Mouse (Mus musculus) megakaryocyte, embryonic 14.5 days (primary cell): ENCODE measurements around the gene Rps27. TPM values are rescaled to one million over a fixed set of nuclear protein-coding genes. Genes with fewer than 3 reads are reported as not detected.
"Not testable (repeated sequence)": the region's sequence is repeated elsewhere in the genome, so short reads cannot be mapped to it uniquely, and the experiment has no call there.

ENCODE experiments used
- H3K27me3 ChIP-seq: replicated peaks from 2 replicates; pipeline ENCODE3; 2012; ENCODE audit warnings: inconsistent platforms
- H3K36me3 ChIP-seq: replicated peaks from 2 replicates; pipeline ENCODE3; 2012; ENCODE audit warnings: low read length, inconsistent platforms, mixed read lengths
- H3K4me1 ChIP-seq: 2 replicates; pipeline ENCODE4 v1.6.1; 2012; ENCODE audit warnings: inconsistent platforms
- H3K4me3 ChIP-seq: replicated peaks from 2 replicates; pipeline ENCODE3; 2012; ENCODE audit warnings: moderate library complexity, mild to moderate bottlenecking, inconsistent platforms
- H3K9me3 ChIP-seq: 2 replicates; pipeline ENCODE4 v1.6.1; 2012; ENCODE audit warnings: inconsistent platforms
- FLI1 ChIP-seq: IDR thresholded peaks from 2 replicates; pipeline ENCODE4 v1.6.1; 2012; ENCODE audit warnings: low read length, inconsistent platforms, mixed read lengths
- GATA1 ChIP-seq: IDR thresholded peaks from 3 replicates; pipeline ENCODE4 v1.6.1; 2012; ENCODE audit warnings: mixed read lengths, low read length, inconsistent platforms, borderline replicate concordance
- polyA plus RNA-seq: library from polyadenylated mRNA; stranded (reverse); fragments of >175 nt; gene quantifications from 2 replicates; pipeline ENCODE4 v1.2.3, GENCODE M21; 2012; ENCODE audit warnings: low replicate concordance; ENCODE audit not compliant: insufficient read depth

Gene Rps27
- polyA plus RNA-seq: 120 and 279 TPM in 2 replicates

DNA sequence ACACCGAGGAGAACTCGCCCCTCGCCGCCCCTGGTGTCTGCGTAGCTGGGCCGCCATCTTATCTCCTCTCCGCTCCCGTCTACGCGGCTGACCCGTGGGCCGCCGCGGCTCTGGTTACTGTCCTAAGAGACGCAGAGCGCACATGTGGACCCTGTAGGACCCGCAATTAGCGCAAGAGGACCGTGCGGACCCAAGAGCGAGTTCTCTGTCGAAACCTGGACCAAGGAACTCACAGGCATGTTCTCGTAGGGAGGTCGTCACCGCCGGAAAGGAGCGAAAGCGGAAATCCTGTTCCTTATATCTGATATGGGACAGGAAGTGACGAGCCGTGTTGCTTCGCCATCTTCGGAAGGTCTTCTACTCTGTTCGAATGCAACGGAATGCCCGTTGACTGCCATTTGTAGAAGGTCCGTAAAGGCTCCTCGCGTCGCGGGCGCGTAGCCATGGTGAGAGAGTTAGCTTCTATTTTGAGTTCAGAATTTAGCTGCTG, at the start of gene Rps27, which contains the start of gene Rab13:
Gene Rps27 (minus strand): TSS at position 275 of the 490 bp plus-strand sequence.
Gene Rab13 (plus strand): TSS at position 319 of the 490 bp plus-strand sequence.
- peak; percentile 98 for TF ChIP-seq FLI1
- peak; percentile 87 for TF ChIP-seq GATA1
- Histone ChIP-seq H3K9me3 (no peaks in the 10 kb centered on the region), H3K27me3 (no peaks in the 10 kb centered on the region), H3K4me1 (peaks cover 60% of the 10 kb centered on the region), H3K4me3 (peak within 1 kb of the TSS; percentile 97), H3K36me3 (peaks cover 42% of the 10 kb centered on the region)

DNA sequence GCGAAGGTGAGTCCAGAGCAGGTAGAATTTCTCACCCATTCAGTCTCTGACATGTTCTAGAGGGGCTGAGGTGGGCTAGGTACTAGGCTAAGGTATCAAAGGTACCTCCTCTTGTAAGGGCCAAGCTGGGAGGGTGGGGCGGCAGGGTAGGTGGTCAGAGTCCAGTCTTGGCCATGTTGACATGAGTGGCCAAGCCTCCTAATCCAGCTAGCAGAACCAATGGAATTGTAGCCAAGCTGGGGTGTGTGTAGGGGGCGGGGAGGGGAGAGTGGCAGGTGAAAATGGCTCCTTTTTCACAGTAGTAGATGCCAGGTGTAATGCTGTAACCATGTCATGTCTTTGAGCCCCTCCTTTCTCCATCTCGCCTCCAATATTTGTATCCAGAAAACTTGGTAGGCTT, 45.1 kb upstream of the Rps27 start:
- peaks cover 78% of the 10 kb centered on the region for H3K36me3 ChIP-seq
- no peaks in the 10 kb centered on the region for H3K27me3 ChIP-seq
- H3K9me3 ChIP-seq: no peaks in the 10 kb centered on the region
- peaks cover 44% of the 10 kb centered on the region for H3K4me1 ChIP-seq
- no peak overlapping the region for H3K4me3 ChIP-seq
- TF ChIP-seq GATA1: no peak
- TF ChIP-seq FLI1: no peak

DNA sequence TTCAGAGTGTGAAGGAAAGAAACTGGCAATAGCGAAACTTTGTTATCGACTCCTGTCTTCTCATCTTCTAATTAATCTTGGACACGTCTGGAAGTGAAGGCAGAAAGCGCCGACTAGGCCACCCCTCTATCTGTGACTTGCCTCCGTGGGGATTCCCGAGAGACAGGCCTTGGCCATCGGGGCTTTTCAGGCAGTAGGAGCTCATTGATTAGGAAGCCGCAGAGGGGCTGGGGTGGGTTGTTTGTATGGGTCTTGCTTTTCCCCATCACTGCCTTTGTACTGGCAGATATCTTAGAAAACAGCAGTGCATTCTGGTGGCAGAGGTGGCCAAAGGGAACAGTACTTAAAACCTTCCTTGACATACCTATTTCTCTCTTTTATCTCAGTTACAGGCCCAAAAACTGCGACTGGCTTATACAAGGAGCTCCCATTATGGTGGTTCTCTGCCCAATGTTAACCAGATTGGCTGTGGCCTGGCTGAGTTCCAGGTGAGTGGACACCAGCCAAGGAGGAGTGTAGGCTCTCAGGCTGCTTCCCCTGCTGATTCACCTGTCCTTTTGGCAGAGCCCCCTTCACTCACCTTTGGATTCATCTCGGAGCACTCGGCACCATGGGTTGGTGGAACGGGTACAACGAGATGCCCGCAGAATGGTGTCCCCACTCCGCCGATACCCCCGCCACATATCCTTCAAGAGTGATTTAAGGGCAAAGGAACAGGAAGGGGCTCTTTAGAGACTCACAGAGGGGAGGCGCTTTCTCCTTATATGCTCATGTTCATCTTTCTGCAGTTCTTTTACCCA, 43.5 kb upstream of the Rps27 start:
- TF ChIP-seq FLI1 (no peak), GATA1 (no peak)
- H3K4me3 ChIP-seq: no peak overlapping the region
- H3K27me3 ChIP-seq: no peaks in the 10 kb centered on the region
- H3K9me3 ChIP-seq: no peaks in the 10 kb centered on the region
- peaks cover 33% of the 10 kb centered on the region for H3K4me1 ChIP-seq
- peaks cover 62% of the 10 kb centered on the region for H3K36me3 ChIP-seq

DNA sequence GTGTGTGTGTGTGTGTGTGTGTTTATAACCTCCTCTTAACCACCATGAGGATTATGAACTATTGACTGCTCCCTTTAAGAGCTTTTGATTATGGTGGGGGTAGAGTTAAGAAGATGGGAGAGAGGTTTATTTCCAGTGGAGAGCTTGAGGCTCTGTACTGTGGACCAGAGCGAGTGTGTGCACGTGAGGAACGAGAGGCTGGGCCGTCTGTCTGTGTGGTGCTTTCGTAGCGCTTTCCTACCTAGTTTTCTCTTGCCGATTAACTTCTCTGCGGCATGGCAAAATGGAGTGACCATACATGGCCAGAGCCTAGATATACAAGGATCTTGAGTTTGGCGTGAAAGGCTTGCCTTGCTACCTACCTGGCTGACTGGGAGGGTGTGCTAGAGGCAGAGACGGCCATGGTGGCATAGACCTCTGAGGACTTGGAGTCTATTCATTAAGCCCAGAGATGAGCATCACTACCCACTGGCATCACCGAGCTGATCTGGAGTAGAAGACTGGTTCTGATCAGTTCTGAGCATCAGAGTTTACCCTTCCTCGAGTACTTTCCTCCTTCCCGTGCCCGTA, 42.4 kb upstream of the Rps27 start:
- peaks cover 62% of the 10 kb centered on the region for H3K36me3 ChIP-seq
- no peaks in the 10 kb centered on the region for H3K9me3 ChIP-seq
- no peaks in the 10 kb centered on the region for H3K27me3 ChIP-seq
- no peak for TF ChIP-seq FLI1
- no peak for TF ChIP-seq GATA1
- peak overlapping the region; percentile 56 for H3K4me3 ChIP-seq
- H3K4me1 ChIP-seq: peaks cover 40% of the 10 kb centered on the region

DNA sequence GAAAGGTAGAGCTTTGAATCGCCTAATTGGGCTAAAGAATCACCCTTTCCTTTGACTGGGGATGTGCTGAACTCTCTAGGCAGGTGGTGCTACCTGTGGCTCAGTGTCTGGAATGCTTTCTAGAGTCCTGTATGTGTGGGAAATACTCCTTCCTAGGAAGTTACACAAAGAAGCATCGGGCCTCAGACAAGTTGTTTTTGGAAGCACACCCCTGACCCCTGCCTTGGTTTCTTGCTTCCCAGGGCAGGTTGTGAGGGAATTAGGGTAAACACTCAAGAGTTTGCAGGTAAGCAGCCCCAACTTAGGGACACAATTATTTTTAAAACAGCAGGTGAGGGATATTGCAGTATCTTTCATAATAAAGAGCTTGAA, 41.7 kb upstream of the Rps27 start:
- Histone ChIP-seq H3K4me3 (peak overlapping the region; percentile 96), H3K9me3 (no peaks in the 10 kb centered on the region), H3K36me3 (peaks cover 62% of the 10 kb centered on the region), H3K4me1 (peaks cover 42% of the 10 kb centered on the region), H3K27me3 (no peaks in the 10 kb centered on the region)
- no peak for TF ChIP-seq FLI1
- TF ChIP-seq GATA1: no peak

DNA sequence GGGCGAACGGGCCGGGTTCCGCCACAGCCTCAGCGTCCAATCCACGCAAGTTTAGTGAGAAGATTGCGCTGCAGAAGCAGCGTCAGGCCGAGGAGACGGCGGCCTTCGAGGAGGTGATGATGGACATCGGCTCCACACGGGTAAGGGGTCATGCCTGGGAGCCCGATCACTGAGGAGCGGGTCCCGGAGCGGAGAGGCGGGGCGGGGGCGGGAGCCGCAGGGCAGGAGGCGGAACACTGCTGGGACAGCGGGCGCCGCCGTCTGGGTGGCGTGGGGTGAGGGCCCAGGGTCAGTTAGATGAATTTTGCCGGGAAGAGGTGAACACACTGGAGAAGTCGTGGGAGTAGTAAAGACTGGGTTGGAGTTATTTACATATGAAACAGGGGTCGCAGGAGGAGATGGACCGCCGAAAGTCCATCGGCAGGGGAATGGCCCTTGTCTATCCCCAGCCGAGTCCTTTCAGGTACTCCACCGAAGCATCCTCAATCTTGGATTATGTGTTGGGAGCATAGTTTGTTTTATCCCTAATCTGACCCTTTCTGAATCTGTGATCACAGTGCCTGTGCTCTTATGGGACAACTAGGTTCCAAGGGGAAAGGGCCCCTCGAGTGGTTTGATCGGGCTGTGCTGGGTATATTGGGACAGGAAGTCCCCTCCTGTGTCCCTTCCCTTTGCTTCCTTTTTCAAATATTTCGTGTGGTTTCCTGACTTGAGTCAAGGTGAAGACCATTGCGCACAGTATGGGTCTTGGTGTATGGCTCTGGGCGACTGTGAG, 41.2 kb upstream of the Rps27 start:
- Histone ChIP-seq H3K9me3 (no peaks in the 10 kb centered on the region), H3K36me3 (peaks cover 60% of the 10 kb centered on the region), H3K4me1 (peaks cover 43% of the 10 kb centered on the region), H3K27me3 (no peaks in the 10 kb centered on the region), H3K4me3 (peak overlapping the region; percentile 96)
- no peak for TF ChIP-seq GATA1
- no peak for TF ChIP-seq FLI1

DNA sequence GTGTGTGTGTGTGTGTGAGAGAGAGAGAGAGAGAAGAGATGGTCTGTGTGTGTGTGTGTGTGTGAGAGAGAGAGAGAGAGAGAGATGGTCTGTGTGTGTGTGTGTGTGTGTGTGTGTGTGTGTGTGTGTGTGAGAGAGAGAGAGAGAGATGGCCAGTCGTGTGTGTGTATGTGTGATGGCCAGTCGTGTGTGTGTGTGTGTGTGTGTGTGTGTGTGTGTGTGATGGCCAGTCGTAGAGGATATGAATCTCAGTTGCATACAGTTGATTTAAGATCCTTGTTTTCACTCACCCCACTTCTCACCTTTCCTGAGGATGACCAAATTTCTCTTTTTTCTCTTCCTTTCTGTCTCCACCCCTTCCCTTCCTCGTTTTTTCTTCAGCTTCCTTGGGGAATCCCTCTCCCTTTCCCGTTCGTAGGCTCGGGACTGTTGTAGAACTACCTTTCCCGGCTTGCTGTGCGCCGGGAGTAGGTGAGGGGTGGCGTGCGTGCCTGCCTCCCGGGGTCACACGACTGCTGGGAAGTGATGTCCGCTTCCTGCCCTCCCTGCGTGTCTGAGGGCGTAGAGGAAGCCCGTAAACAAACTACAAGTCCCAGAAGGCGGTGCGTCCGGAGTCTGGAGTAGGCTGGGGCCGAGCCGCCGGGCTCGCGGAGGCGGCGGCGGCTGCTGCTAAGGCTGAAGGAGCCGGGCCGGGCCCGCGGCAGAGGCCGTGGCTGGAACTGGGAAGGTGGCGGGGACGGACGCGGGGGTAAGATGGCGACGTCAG, 40.4 kb upstream of the Rps27 start, which contains the start of gene Crtc2:
Gene Crtc2 (plus strand): TSS at position 511 of the 766 bp plus-strand sequence.
- Histone ChIP-seq H3K4me1 (peaks cover 50% of the 10 kb centered on the region), H3K36me3 (peaks cover 57% of the 10 kb centered on the region), H3K9me3 (no peaks in the 10 kb centered on the region), H3K4me3 (peak within 1 kb of the TSS; percentile 96), H3K27me3 (no peaks in the 10 kb centered on the region)
- TF ChIP-seq GATA1: no peak
- 0 out of 2 replicates have a peak, but pooled peaks have one; percentile 25 for TF ChIP-seq FLI1

DNA sequence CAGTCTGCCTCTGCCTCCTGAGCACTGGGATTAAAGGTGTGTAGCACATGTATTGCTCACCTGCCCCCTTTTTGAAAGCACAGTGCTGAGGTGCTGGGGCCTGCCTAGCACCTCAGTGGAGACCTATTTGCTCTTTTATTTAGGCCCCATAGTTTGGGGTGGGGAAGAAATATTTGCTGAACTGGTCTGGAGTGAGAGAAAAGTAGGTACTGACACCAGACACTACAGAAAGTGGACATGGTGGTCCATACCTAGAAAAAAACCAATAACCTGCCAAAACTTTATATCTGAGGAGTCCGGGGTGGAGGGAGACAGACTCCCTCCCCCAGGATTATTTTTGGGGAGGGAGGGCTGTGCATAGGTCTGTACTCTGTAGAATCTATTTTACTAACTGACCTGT, 39.7 kb upstream of the Rps27 start:
- H3K4me3 ChIP-seq, H3K9me3 ChIP-seq, H3K27me3 ChIP-seq: not testable (repeated sequence)
- Histone ChIP-seq H3K4me1 (peaks cover 55% of the 10 kb centered on the region), H3K36me3 (peaks cover 51% of the 10 kb centered on the region)

DNA sequence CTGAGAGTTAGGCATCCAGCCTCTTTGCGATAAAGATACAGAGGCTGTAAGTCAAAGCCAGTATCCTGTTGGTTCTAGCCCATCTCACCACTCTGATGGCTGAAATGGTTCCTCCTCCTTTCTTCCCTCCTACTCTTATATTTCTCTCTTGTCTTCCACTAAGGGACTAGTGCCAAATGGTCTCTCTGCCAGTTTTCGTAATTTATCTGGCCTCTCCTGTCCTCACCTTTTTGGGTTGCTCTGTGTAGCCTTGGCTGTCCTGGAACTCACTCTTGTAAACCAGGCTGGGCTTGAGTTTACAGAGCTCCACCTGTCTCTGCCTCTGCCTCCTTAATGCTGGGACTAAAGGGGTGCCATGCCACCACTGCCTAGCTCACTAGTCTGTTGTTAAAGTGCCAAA, 39.2 kb upstream of the Rps27 start:
- peaks cover 55% of the 10 kb centered on the region for H3K4me1 ChIP-seq
- H3K36me3 ChIP-seq: peaks cover 46% of the 10 kb centered on the region
- not testable (repeated sequence) for H3K27me3 ChIP-seq, H3K9me3 ChIP-seq, H3K4me3 ChIP-seq

DNA sequence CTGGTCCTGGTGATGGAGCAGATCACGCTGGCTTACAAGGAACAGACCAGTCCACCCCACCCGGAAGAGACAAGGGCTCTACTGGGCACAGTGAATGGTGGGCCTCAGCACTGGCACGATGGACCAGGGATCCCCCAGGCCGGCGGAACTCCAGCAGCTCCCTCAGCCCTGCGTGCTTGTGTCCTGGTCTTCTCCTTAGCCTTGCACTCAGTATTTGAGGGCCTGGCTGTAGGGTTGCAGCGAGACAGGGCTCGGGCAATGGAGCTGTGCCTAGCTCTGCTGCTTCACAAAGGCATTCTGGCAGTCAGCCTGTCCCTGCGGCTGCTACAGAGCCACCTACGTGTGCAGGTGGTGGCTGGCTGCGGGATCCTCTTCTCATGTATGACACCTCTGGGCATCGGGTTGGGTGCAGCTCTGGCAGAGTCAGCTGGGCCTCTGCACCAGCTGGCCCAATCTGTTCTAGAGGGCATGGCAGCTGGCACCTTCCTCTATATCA, 38.3 kb upstream of the Rps27 start:
- peaks cover 37% of the 10 kb centered on the region for H3K36me3 ChIP-seq
- not testable (repeated sequence) for H3K27me3 ChIP-seq, H3K4me3 ChIP-seq, H3K9me3 ChIP-seq
- peaks cover 51% of the 10 kb centered on the region for H3K4me1 ChIP-seq
